Mouse (Mus musculus) heart, embryonic 11.5 days (tissue): ENCODE measurements at regions not wholly inside any gene's neighbourhood (a gene's known extent, or its start where the extent isn't known, plus 50 kb on each side); places are given as distances from the start of the nearest gene placed in this dataset.

Experiments
- ATAC-seq: fragments of 200-750 bp; cut with Nextera tagmentation; replicated peaks from 2 replicates; pipeline ENCODE4 v1.8.0; 2017; ENCODE audit warnings: moderate library complexity; ENCODE audit not compliant: insufficient number of reproducible peaks, low FRiP score, low TSS enrichment
- H3K27ac ChIP-seq: fragments of 300-500 bp; sonication (generic); 2 replicates; pipeline ENCODE4 v1.5.1; 2014; ENCODE audit warnings: mild to moderate bottlenecking, low read depth, low read length
- H3K27me3 ChIP-seq: fragments of 300-500 bp; sonication (generic); 2 replicates; pipeline ENCODE4 v1.6.1; 2014; ENCODE audit warnings: mild to moderate bottlenecking, low read length, mixed read lengths; ENCODE audit not compliant: control insufficient read depth, insufficient read depth
- H3K36me3 ChIP-seq: fragments of 300-500 bp; sonication (generic); 2 replicates; pipeline ENCODE4 v1.6.1; 2014; ENCODE audit warnings: mild to moderate bottlenecking, low read length, moderate library complexity, mixed read lengths; ENCODE audit not compliant: control insufficient read depth, insufficient read depth
- H3K4me1 ChIP-seq: fragments of 300-500 bp; sonication (generic); 2 replicates; pipeline ENCODE4 v1.6.1; 2014; ENCODE audit warnings: low read length; ENCODE audit not compliant: control insufficient read depth, insufficient read depth
- H3K4me2 ChIP-seq: fragments of 300-500 bp; sonication (generic); 2 replicates; pipeline ENCODE4 v1.6.1; 2014; ENCODE audit warnings: mild to moderate bottlenecking, moderate library complexity
- H3K4me3 ChIP-seq: fragments of 300-500 bp; sonication (generic); 2 replicates; pipeline ENCODE4 v1.5.1; 2014; ENCODE audit warnings: low read depth, low read length
- H3K9ac ChIP-seq: fragments of 300-500 bp; sonication (generic); 2 replicates; pipeline ENCODE4 v1.6.1; 2014; ENCODE audit warnings: mild to moderate bottlenecking, low read depth, low read length, moderate library complexity
- H3K9me3 ChIP-seq: fragments of 300-500 bp; sonication (generic); replicated peaks from 2 replicates; pipeline ENCODE4 v1.6.1; 2016; ENCODE audit warnings: low read length; ENCODE audit not compliant: control insufficient read depth
- WGBS: fragments of 180-500 bp; shearing (Covaris S2); extraction: QIAGEN DNeasy Blood & Tissue Kit; methylation state at CpG from one replicate; pipeline ENCODE4 v1.1.7; 2014; ENCODE audit not compliant: insufficient replicate concordance; 5-methylcytosine and 5-hydroxymethylcytosine counted together

DNA sequence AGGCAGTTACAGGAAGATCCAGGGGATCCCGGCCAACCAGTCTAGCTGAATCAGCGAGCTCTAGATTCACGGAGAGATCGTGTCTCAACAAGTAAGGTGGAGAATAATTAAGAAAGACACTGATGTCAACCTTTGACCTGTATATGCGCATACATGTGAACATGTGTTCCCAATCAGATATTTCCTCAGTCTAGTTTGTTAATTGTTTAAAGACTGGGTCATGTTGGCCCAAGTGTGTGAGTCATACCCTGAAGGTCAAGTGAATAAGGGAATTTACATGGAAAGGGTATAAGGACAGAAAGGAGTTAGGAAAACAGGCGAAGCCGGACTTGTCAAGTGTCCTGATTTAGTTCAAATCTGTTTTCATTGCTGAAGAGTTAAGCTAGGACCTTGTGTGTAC lies 76.4 kb upstream of the Mmadhc start:
- WGBS, result 79% methylated on average over 7 of the region's 7 CpGs
- ATAC-seq, result no peak
- Histone ChIP-seq H3K4me1 (no peaks in the 10 kb centered on the region), H3K4me2 (no peak overlapping the region), H3K9me3 (no peaks in the 10 kb centered on the region), H3K4me3 (no peak overlapping the region), H3K27me3 (no peaks in the 10 kb centered on the region), H3K27ac (no peak overlapping the region), H3K9ac (no peak overlapping the region), H3K36me3 (no peaks in the 10 kb centered on the region)

DNA sequence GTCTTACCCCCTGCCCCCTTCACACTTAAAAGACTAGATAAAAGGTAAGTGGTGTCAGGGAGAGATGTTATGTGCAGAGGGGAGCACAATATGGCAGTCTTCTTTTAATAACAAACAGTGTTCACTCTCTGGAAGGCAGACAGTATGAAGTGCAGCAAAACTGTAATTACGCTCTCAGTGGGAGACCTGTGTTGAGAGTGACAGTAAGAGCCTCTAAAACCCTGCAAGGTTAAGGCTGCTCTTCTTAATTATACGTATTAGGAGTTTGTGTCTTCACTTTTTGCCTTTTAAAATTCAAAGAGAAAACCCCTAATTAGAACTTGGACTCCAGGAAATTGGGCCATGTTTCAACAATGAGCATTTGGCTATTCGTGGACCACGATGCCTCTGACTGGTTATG lies 72.2 kb upstream of the Mmadhc start:
- no peak overlapping the region for H3K4me3 ChIP-seq
- H3K36me3 ChIP-seq, result no peaks in the 10 kb centered on the region
- H3K9ac ChIP-seq, result no peak overlapping the region
- no peak overlapping the region for H3K4me2 ChIP-seq
- ATAC-seq, result no peak
- H3K9me3 ChIP-seq, result no peaks in the 10 kb centered on the region
- no peaks in the 10 kb centered on the region for H3K27me3 ChIP-seq
- WGBS, result 74% methylated on average over 4 of the region's 4 CpGs
- H3K27ac ChIP-seq, result no peak overlapping the region
- no peaks in the 10 kb centered on the region for H3K4me1 ChIP-seq

DNA sequence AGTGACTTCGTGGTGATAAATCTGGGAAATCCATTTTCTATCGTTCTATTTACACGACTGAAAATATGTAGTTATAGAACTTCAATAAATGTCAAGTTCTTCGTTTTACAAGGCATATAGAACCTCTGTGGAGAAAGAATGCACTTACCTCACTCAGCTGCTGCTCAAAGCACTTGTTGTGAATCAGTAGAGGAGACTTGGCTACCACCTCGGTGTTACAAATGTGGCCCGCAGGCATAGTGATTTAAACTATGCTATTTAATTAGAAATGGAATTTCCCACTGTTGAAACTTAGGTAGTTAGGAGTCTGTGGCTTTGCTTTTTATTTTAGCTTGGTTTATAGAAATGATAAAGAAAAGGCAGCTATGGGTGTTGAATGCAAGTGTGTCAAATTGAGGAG lies 71.8 kb upstream of the Mmadhc start:
- ATAC-seq, result no peak
- 74% methylated on average over 6 of the region's 6 CpGs for WGBS

DNA sequence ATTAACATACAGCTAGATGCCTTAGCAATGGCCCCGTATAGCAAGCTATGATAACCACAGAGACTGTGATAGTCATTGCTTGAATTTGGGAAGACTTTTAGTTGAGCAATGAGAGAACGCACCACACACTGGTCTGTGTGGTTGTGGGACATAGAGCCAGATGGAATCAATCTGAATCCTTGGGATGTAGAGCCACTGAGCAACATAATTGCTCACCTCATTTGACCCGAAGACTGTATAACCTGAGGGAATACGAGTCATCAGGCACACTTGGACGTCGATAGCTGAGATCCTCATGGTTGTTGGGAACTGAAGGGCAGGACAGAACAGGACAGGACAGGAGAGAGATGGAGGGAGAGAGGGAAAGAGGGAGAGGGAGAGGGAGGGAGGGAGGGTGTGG lies 68.6 kb upstream of the Mmadhc start:
- ATAC-seq, result no peak
- no peaks in the 10 kb centered on the region for H3K36me3 ChIP-seq
- no peak overlapping the region for H3K4me2 ChIP-seq
- 81% methylated on average over 6 of the region's 6 CpGs for WGBS
- H3K9ac ChIP-seq, result no peak overlapping the region
- H3K27ac ChIP-seq, result no peak overlapping the region
- no peak overlapping the region for H3K4me3 ChIP-seq
- no peaks in the 10 kb centered on the region for H3K27me3 ChIP-seq
- H3K9me3 ChIP-seq, result no peaks in the 10 kb centered on the region
- H3K4me1 ChIP-seq, result no peaks in the 10 kb centered on the region

More for the DNA sequence above, 71.8 kb upstream of the Mmadhc start:
- H3K9me3 ChIP-seq, result no peaks in the 10 kb centered on the region
- H3K4me1 ChIP-seq, result no peaks in the 10 kb centered on the region
- no peaks in the 10 kb centered on the region for H3K27me3 ChIP-seq
- no peak overlapping the region for H3K27ac ChIP-seq
- H3K4me2 ChIP-seq, result no peak overlapping the region
- H3K4me3 ChIP-seq, result no peak overlapping the region
- no peak overlapping the region for H3K9ac ChIP-seq
- H3K36me3 ChIP-seq, result no peaks in the 10 kb centered on the region

DNA sequence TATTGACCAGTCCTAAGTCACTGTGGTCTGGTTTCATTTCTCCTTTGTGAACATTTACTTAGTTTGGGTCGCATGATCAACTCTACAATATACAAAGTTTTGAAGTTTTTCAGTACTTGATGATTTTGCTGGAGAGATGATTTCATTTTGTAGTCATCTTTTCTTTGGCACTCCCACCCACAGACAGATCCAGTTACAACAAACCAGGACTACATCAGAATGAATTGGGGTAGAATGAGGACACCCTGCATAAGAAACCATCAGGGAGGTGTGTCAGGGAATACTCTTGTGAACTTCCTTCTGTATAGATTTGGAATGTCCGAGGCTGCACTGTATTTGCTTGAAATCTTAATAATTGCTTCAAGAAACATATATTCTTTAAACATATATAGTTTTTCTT lies 59.5 kb upstream of the Mmadhc start:
- Histone ChIP-seq H3K4me1 (no peaks in the 10 kb centered on the region), H3K9ac (no peak overlapping the region), H3K27ac (no peak overlapping the region), H3K9me3 (no peaks in the 10 kb centered on the region), H3K4me2 (no peak overlapping the region), H3K27me3 (no peaks in the 10 kb centered on the region), H3K4me3 (no peak overlapping the region), H3K36me3 (no peaks in the 10 kb centered on the region)
- ATAC-seq, result no peak
- WGBS, result 76% methylated on average over 2 of the region's 2 CpGs

DNA sequence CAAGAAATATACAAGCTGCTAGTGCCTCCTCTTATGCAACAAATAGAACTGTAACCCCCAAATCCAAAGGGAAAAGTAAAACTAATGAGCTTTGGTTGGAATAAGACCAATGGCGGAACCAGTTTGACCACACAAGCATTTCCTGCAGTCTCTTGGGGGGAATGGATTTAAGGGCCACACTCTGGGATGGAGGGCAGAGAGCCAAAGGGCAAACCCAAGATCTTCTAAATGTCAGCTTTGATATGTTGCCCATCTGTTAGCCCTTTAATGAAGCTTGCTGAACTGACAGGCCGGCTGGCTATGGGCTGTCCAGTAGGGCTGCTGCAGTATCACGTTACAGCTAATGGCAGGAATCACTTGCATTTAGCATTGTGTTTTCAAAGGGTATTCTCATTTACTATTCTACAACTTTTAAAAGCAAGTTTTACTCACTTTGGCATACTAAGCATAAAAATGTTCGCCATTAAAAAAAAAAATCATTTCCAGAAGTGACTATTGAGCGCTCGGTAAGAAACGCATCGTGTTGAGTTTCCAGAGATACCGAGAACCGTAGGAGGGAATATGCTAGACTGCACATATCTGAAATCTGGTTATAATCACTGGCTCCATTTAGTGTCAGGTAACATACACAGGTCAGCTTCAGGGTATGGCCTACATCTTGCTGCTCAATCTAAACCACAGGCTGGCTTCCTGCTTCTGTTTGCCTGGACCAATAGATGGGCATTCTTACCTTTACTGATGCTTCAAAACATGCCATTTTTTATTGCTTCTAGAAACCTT lies 51.1 kb upstream of the Mmadhc start:
- Histone ChIP-seq H3K9ac (no peak overlapping the region), H3K4me3 (no peak overlapping the region), H3K27ac (no peak overlapping the region), H3K27me3 (no peaks in the 10 kb centered on the region), H3K4me1 (no peaks in the 10 kb centered on the region), H3K9me3 (no peaks in the 10 kb centered on the region), H3K36me3 (no peaks in the 10 kb centered on the region), H3K4me2 (no peak overlapping the region)
- WGBS, result 73% methylated on average over 10 of the region's 10 CpGs
- no peak for ATAC-seq
